Mouse (Mus musculus): ENCODE measurements around the gene Magix. TPM values are rescaled to one million over a fixed set of nuclear protein-coding genes. Genes with fewer than 3 reads are reported as not detected.
A peak's percentile ranks its signal among the peaks of the same experiment; 100 is the strongest.

Magix gene
- polyA plus RNA-seq, 1 experiment from 2014 or later: 0.25 TPM

GRCm38 (mm10) chrX:7688321-7688720 lies 7.3 kb upstream of the Magix start:
- Histone ChIP-seq H3K36me3 (ENCODE audit: control insufficient read depth, insufficient read depth, low read length) (no peaks in the 10 kb centered on the region), H3K4me2 (replicated peaks; ENCODE audit: low read depth, low read length) (no peak overlapping the region), H3K27ac (ENCODE audit: low read depth, low read length) (no peak overlapping the region), H3K4me1 (replicated peaks; ENCODE audit: control insufficient read depth, insufficient read depth, low read length) (no peaks in the 10 kb centered on the region), H3K9me3 (ENCODE audit: control insufficient read depth, low read length) (no peaks in the 10 kb centered on the region), H3K4me3 (ENCODE audit: low read depth, low read length) (no peak overlapping the region), H3K27me3 (ENCODE audit: control insufficient read depth, insufficient read depth, low read length) (no peaks in the 10 kb centered on the region), H3K9ac (ENCODE audit: low read depth, low read length) (no peak overlapping the region)
- DNase-seq (ENCODE audit: low spot score) (no peak), ATAC-seq (ENCODE audit: low FRiP score) (no peak)
- WGBS: 94% methylated on average over 2 of the region's 2 CpGs

- Histone ChIP-seq H3K4me2 (replicated peaks; ENCODE audit: low read depth, low read length) (peak overlapping the region; percentile 36), H3K27me3 (ENCODE audit: control insufficient read depth, insufficient read depth, low read length) (no peaks in the 10 kb centered on the region), H3K4me1 (replicated peaks; ENCODE audit: control insufficient read depth, insufficient read depth, low read length) (no peaks in the 10 kb centered on the region), H3K9ac (ENCODE audit: low read depth, low read length) (no peak overlapping the region), H3K9me3 (ENCODE audit: control insufficient read depth, low read length) (no peaks in the 10 kb centered on the region), H3K27ac (ENCODE audit: low read depth, low read length) (no peak overlapping the region), H3K4me3 (ENCODE audit: low read depth, low read length) (peak overlapping the region; percentile 12; the same call in 1 of the 2 replicates), H3K36me3 (ENCODE audit: control insufficient read depth, insufficient read depth, low read length) (no peaks in the 10 kb centered on the region)
- ATAC-seq (ENCODE audit: low FRiP score): peak; percentile 51; the same call in 1 of the 2 replicates
- 25% methylated on average over 12 of the region's 12 CpGs for WGBS
- no peak for DNase-seq (ENCODE audit: low spot score)
These were observed 1.0 kb downstream of the Magix start for GRCm38 (mm10) chrX:7680057-7680412.

- no peaks in the 10 kb centered on the region for H3K36me3 ChIP-seq (ENCODE audit: control insufficient read depth, insufficient read depth, low read length)
- peak overlapping the region; percentile 36 for H3K4me2 ChIP-seq (replicated peaks; ENCODE audit: low read depth, low read length)
- no peak overlapping the region for H3K27ac ChIP-seq (ENCODE audit: low read depth, low read length)
- DNase-seq (ENCODE audit: low spot score) (peak; percentile 93), ATAC-seq (ENCODE audit: low FRiP score) (peak; percentile 89)
- WGBS: 22% methylated on average over 27 of the region's 27 CpGs
- no peaks in the 10 kb centered on the region for H3K9me3 ChIP-seq (ENCODE audit: control insufficient read depth, low read length)
- no peaks in the 10 kb centered on the region for H3K27me3 ChIP-seq (ENCODE audit: control insufficient read depth, insufficient read depth, low read length)
- H3K4me3 ChIP-seq (ENCODE audit: low read depth, low read length): peak overlapping the region; percentile 12; the same call in 1 of the 2 replicates
- no peaks in the 10 kb centered on the region for H3K4me1 ChIP-seq (replicated peaks; ENCODE audit: control insufficient read depth, insufficient read depth, low read length)
- H3K9ac ChIP-seq (ENCODE audit: low read depth, low read length): no peak overlapping the region
These were observed 1.5 kb downstream of the Magix start for GRCm38 (mm10) chrX:7679405-7680056.

GRCm38 (mm10) chrX:7678986-7679385 lies 2.1 kb downstream of the Magix start:
- H3K27me3 ChIP-seq (ENCODE audit: control insufficient read depth, insufficient read depth, low read length): no peaks in the 10 kb centered on the region
- ATAC-seq (ENCODE audit: low FRiP score) (no peak), DNase-seq (ENCODE audit: low spot score) (no peak)
- H3K4me2 ChIP-seq (replicated peaks; ENCODE audit: low read depth, low read length): no peak overlapping the region
- H3K9ac ChIP-seq (ENCODE audit: low read depth, low read length): no peak overlapping the region
- no peaks in the 10 kb centered on the region for H3K4me1 ChIP-seq (replicated peaks; ENCODE audit: control insufficient read depth, insufficient read depth, low read length)
- no peaks in the 10 kb centered on the region for H3K36me3 ChIP-seq (ENCODE audit: control insufficient read depth, insufficient read depth, low read length)
- H3K4me3 ChIP-seq (ENCODE audit: low read depth, low read length): no peak overlapping the region
- whole genome bisulfite sequencing: 40% methylated on average over 3 of the region's 3 CpGs
- no peaks in the 10 kb centered on the region for H3K9me3 ChIP-seq (ENCODE audit: control insufficient read depth, low read length)
- H3K27ac ChIP-seq (ENCODE audit: low read depth, low read length): no peak overlapping the region

GRCm38 (mm10) chrX:7675001-7675380 lies 6.1 kb downstream of the Magix start:
- no peak for DNase-seq (ENCODE audit: low spot score)
- H3K4me3 ChIP-seq (ENCODE audit: low read depth, low read length): no peak overlapping the region
- H3K9me3 ChIP-seq (ENCODE audit: control insufficient read depth, low read length): no peaks in the 10 kb centered on the region
- ATAC-seq (ENCODE audit: low FRiP score): no peak
- no peaks in the 10 kb centered on the region for H3K4me1 ChIP-seq (replicated peaks; ENCODE audit: control insufficient read depth, insufficient read depth, low read length)
- H3K4me2 ChIP-seq (replicated peaks; ENCODE audit: low read depth, low read length): peak overlapping the region; percentile 11
- H3K9ac ChIP-seq (ENCODE audit: low read depth, low read length): no peak overlapping the region
- WGBS: 38% methylated on average over 10 of the region's 10 CpGs
- no peaks in the 10 kb centered on the region for H3K27me3 ChIP-seq (ENCODE audit: control insufficient read depth, insufficient read depth, low read length)
- no peaks in the 10 kb centered on the region for H3K36me3 ChIP-seq (ENCODE audit: control insufficient read depth, insufficient read depth, low read length)
- H3K27ac ChIP-seq (ENCODE audit: low read depth, low read length): no peak overlapping the region

- Histone ChIP-seq H3K9ac (ENCODE audit: low read depth, low read length) (no peak overlapping the region), H3K4me2 (replicated peaks; ENCODE audit: low read depth, low read length) (peak overlapping the region; percentile 11), H3K36me3 (ENCODE audit: control insufficient read depth, insufficient read depth, low read length) (no peaks in the 10 kb centered on the region), H3K4me3 (ENCODE audit: low read depth, low read length) (no peak overlapping the region), H3K27ac (ENCODE audit: low read depth, low read length) (no peak overlapping the region), H3K27me3 (ENCODE audit: control insufficient read depth, insufficient read depth, low read length) (no peaks in the 10 kb centered on the region), H3K9me3 (ENCODE audit: control insufficient read depth, low read length) (no peaks in the 10 kb centered on the region), H3K4me1 (replicated peaks; ENCODE audit: control insufficient read depth, insufficient read depth, low read length) (no peaks in the 10 kb centered on the region)
- ATAC-seq (ENCODE audit: low FRiP score) (no peak), DNase-seq (ENCODE audit: low spot score) (peak; percentile 16)
- 33% methylated on average over 28 of the region's 28 CpGs for WGBS
These were observed 6.6 kb downstream of the Magix start for GRCm38 (mm10) chrX:7674284-7675000.

GRCm38 (mm10) chrX:7673578-7674281 lies 7.3 kb downstream of the Magix start:
- no peaks in the 10 kb centered on the region for H3K27me3 ChIP-seq (ENCODE audit: control insufficient read depth, insufficient read depth, low read length)
- no peak for ATAC-seq (ENCODE audit: low FRiP score)
- WGBS: 30% methylated on average over 12 of the region's 12 CpGs
- no peaks in the 10 kb centered on the region for H3K4me1 ChIP-seq (replicated peaks; ENCODE audit: control insufficient read depth, insufficient read depth, low read length)
- H3K36me3 ChIP-seq (ENCODE audit: control insufficient read depth, insufficient read depth, low read length): no peaks in the 10 kb centered on the region
- H3K9ac ChIP-seq (ENCODE audit: low read depth, low read length): no peak overlapping the region
- H3K27ac ChIP-seq (ENCODE audit: low read depth, low read length): no peak overlapping the region
- DNase-seq (ENCODE audit: low spot score): no peak
- no peaks in the 10 kb centered on the region for H3K9me3 ChIP-seq (ENCODE audit: control insufficient read depth, low read length)
- no peak overlapping the region for H3K4me2 ChIP-seq (replicated peaks; ENCODE audit: low read depth, low read length)
- H3K4me3 ChIP-seq (ENCODE audit: low read depth, low read length): no peak overlapping the region

- Histone ChIP-seq H3K27ac (ENCODE audit: low read depth, low read length) (no peak overlapping the region), H3K36me3 (ENCODE audit: control insufficient read depth, insufficient read depth, low read length) (no peaks in the 10 kb centered on the region), H3K27me3 (ENCODE audit: control insufficient read depth, insufficient read depth, low read length) (no peaks in the 10 kb centered on the region), H3K4me3 (ENCODE audit: low read depth, low read length) (no peak overlapping the region), H3K9ac (ENCODE audit: low read depth, low read length) (no peak overlapping the region), H3K9me3 (ENCODE audit: control insufficient read depth, low read length) (no peaks in the 10 kb centered on the region), H3K4me1 (replicated peaks; ENCODE audit: control insufficient read depth, insufficient read depth, low read length) (no peaks in the 10 kb centered on the region), H3K4me2 (replicated peaks; ENCODE audit: low read depth, low read length) (no peak overlapping the region)
- WGBS: 51% methylated on average over 6 of the region's 6 CpGs
- DNase-seq (ENCODE audit: low spot score) (no peak), ATAC-seq (ENCODE audit: low FRiP score) (no peak)
These were observed 8.3 kb downstream of the Magix start for GRCm38 (mm10) chrX:7672739-7673138.
